Mouse (Mus musculus) kidney, embryonic 16.5 days (tissue): ENCODE results near the gene Calr3. TPM values are rescaled to one million over a fixed set of nuclear protein-coding genes. Genes with fewer than 3 reads are reported as not detected.

ENCODE experiments used
- ATAC-seq: fragments of 200-750 bp; cut with Nextera tagmentation; 2 replicates; pipeline ENCODE4 v1.8.0; 2017; ENCODE audit warnings: moderate TSS enrichment; ENCODE audit not compliant: low FRiP score, low TSS enrichment
- H3K27ac ChIP-seq: fragments of 300-500 bp; sonication (generic); 2 replicates; pipeline ENCODE4 v1.5.1; 2014; ENCODE audit warnings: low read length
- H3K27me3 ChIP-seq: fragments of 300-500 bp; sonication (generic); 2 replicates; pipeline ENCODE4 v1.6.1; 2014; ENCODE audit warnings: low read length, control low read depth, mixed read lengths; ENCODE audit not compliant: insufficient read depth
- H3K36me3 ChIP-seq: fragments of 300-500 bp; sonication (generic); 2 replicates; pipeline ENCODE4 v1.6.1; 2014; ENCODE audit warnings: low read length, control low read depth, mixed read lengths; ENCODE audit not compliant: insufficient read depth
- H3K4me1 ChIP-seq: fragments of 300-500 bp; sonication (generic); 2 replicates; pipeline ENCODE4 v1.6.1; 2014; ENCODE audit warnings: low read length, control low read depth, mixed read lengths; ENCODE audit not compliant: insufficient read depth
- H3K4me2 ChIP-seq: fragments of 300-500 bp; sonication (generic); replicated peaks from 2 replicates; pipeline ENCODE4 v1.6.1; 2014; ENCODE audit warnings: low read depth, low read length
- H3K4me3 ChIP-seq: fragments of 300-500 bp; sonication (generic); 2 replicates; pipeline ENCODE4 v1.5.1; 2014; ENCODE audit warnings: mild to moderate bottlenecking, low read length
- H3K9ac ChIP-seq: fragments of 300-500 bp; sonication (generic); replicated peaks from 2 replicates; pipeline ENCODE4 v1.6.1; 2014; ENCODE audit warnings: low read length
- H3K9me3 ChIP-seq: fragments of 300-500 bp; sonication (generic); 2 replicates; pipeline ENCODE4 v1.6.1; 2016; ENCODE audit warnings: low read length, control low read depth
- WGBS: fragments of 180-500 bp; shearing (Covaris S2); extraction: QIAGEN DNeasy Blood & Tissue Kit; methylation state at CpG from one replicate; pipeline ENCODE4 v1.1.7; 2014; 5-methylcytosine and 5-hydroxymethylcytosine counted together
- polyA plus RNA-seq: library from polyadenylated mRNA; unstranded; fragments of >200 nt; fragmentation: Nextera tagmentation; extraction: Ambion mirVana; gene quantifications from 2 replicates; pipeline ENCODE4 v1.2.1, GENCODE M21; 2015

Calr3 gene
- polyA plus RNA-seq, 1 experiment from 2014 or later, result 2.0 TPM

DNA sequence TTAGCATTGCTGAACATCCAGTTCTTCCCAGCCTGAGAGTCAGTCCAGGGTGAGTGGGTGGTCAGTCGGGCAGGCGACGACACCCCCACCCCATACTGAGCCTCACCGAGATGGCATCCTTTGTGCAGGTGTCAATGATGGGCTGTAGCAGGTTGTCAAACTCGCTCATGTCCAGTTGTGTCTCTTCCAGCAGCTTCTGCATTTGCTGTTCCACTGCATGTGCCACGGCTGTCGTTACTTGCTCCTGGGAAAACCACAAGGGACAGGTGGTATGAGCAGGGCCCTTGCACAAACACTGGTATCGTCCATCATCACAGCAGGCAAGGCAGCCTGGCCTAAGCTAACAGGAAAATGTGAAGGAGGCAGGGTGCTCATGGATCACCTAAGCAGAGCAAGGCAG, 26.3 kb upstream of the Calr3 start:
- Histone ChIP-seq H3K9ac (no peak overlapping the region), H3K4me2 (no peak overlapping the region), H3K27me3 (no peaks in the 10 kb centered on the region), H3K9me3 (no peaks in the 10 kb centered on the region), H3K27ac (no peak overlapping the region), H3K4me1 (peaks cover 6% of the 10 kb centered on the region; the same call in 1 of the 2 replicates), H3K36me3 (peaks cover 77% of the 10 kb centered on the region), H3K4me3 (no peak overlapping the region)
- WGBS, result 91% methylated on average over 8 of the region's 8 CpGs
- ATAC-seq, result no peak

DNA sequence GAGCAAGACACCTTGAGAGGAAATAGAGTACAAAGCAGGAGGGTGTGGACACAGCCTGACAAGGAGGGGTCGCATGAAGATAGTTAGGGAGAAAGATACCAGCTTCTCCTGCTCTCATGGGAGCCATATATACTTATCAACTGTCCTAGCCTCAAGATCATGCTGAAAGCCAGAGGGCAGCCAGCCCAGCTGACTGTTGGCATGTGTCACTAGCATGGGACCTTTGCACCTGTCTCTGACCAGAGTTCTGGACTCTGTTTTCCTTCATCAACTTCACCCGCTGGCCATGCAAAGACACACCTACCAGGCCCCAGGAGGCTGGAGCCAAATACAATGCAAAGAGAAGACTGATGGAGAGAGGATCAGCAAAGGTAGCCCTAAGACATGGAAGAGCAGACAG, 25.6 kb upstream of the Calr3 start:
- no peak overlapping the region for H3K4me2 ChIP-seq
- peaks cover 83% of the 10 kb centered on the region for H3K36me3 ChIP-seq
- WGBS, result 91% methylated on average over 2 of the region's 2 CpGs
- no peak overlapping the region for H3K27ac ChIP-seq
- H3K4me1 ChIP-seq, result peaks cover 6% of the 10 kb centered on the region; the same call in 1 of the 2 replicates
- no peaks in the 10 kb centered on the region for H3K27me3 ChIP-seq
- no peaks in the 10 kb centered on the region for H3K9me3 ChIP-seq
- no peak for ATAC-seq
- H3K9ac ChIP-seq, result no peak overlapping the region
- H3K4me3 ChIP-seq, result no peak overlapping the region

DNA sequence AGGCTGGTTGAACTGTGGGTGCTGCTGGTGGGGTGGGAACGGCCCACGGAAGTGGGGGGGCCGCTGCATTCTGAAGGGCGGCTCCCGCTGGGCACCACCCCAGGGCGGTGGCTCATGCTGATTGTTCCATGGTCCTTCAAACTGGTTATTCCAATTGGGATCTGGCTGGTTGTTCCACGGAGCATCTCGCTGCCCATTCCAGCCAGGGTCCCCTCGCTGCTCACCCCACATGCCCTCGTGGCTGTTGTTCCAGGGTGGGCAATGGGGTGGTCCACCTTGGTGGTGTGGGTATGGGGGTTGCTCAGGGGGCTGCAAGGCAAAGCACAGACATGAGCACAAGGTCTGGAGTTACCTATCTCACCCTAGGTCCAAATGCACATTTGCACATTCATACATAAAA, 20.5 kb upstream of the Calr3 start:
- Histone ChIP-seq H3K9ac (no peak overlapping the region), H3K36me3 (peaks cover 97% of the 10 kb centered on the region), H3K4me1 (no peaks in the 10 kb centered on the region), H3K27ac (no peak overlapping the region), H3K27me3 (no peaks in the 10 kb centered on the region), H3K4me2 (no peak overlapping the region), H3K9me3 (no peaks in the 10 kb centered on the region), H3K4me3 (no peak overlapping the region)
- WGBS, result 89% methylated on average over 6 of the region's 10 CpGs
- no peak for ATAC-seq

DNA sequence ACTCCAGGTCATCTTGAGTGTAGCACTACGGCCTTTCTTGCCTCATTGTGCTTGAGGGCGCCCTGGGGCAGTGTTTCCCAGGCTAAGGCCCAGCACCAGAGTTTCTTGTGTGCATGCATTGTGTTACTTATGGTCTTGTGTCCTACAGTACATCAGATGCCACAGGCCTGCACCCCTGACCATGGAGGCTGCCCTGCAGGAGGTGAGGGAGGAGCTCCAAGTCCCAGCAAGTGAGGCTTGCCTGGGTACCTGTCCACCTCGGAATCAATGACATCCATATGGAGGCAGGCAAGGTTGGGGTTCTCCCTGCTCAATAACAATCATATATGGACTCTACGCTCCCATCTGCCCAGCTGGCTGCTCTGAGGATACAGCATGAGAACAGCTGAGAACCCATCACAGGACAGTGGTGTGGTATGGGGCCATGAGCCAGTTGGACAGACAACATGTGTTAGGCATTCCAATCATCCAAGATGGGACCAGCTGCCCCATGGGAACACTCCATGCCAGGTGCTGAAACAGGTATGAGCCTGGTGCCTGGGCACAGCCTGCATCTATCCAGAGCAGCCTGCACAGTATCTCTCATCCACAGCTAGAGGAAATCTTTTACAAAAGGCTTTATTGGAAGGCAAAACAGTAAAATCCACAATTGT, 16.3 kb upstream of the Calr3 start:
- no peaks in the 10 kb centered on the region for H3K9me3 ChIP-seq
- H3K4me2 ChIP-seq, result no peak overlapping the region
- WGBS, result 89% methylated on average over 4 of the region's 4 CpGs
- no peak overlapping the region for H3K9ac ChIP-seq
- H3K27ac ChIP-seq, result no peak overlapping the region
- H3K27me3 ChIP-seq, result no peaks in the 10 kb centered on the region
- no peaks in the 10 kb centered on the region for H3K4me1 ChIP-seq
- no peak overlapping the region for H3K4me3 ChIP-seq
- ATAC-seq, result no peak
- H3K36me3 ChIP-seq, result peaks cover 77% of the 10 kb centered on the region

DNA sequence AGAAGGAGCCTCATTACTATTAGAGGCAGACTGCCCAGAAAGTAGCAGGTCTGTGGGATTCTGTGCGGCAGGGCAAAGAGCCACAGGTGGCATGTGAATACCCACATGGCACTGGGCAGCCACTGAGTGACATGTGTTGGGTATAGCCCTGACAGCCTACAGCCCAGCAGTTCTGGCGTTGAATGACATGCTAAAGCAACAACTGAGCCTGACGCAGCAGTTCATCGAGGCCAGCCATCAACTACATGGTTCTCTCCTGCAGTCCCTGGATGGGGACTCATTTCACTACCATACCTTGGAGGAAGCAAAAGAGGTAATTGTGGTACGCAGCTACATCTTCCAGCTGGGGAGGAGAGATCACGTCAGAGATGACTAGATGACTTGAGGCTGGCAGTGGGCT, 14.8 kb upstream of the Calr3 start:
- 90% methylated on average over 6 of the region's 6 CpGs for WGBS

DNA sequence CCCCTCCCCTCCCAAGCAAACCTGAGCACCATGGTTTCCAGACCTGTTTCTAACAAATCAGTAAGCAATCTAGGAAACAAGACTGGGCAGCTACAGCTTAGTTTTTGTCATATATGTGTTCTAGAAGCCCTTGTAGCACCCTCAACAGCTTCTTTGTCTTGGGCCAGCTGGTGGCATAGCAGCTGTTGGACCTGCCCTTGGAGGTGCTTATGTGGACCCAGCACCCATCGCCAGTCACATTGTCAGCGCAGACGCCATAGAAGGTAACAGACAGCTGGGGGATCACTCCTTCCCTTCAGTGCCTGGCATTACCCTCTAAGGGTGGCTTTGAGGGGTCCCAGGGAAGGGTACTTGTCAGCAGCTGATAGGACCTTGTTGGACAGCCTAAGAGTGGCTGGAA, 14.1 kb upstream of the Calr3 start:
- H3K27ac ChIP-seq, result no peak overlapping the region
- no peak overlapping the region for H3K4me3 ChIP-seq
- no peak overlapping the region for H3K4me2 ChIP-seq
- H3K27me3 ChIP-seq, result no peaks in the 10 kb centered on the region
- no peaks in the 10 kb centered on the region for H3K4me1 ChIP-seq
- peaks cover 6% of the 10 kb centered on the region for H3K9me3 ChIP-seq
- no peak overlapping the region for H3K9ac ChIP-seq
- H3K36me3 ChIP-seq, result peaks cover 77% of the 10 kb centered on the region
- WGBS, result 91% methylated on average over 3 of the region's 3 CpGs
- no peak for ATAC-seq

More for the DNA sequence above, 14.8 kb upstream of the Calr3 start:
- H3K27ac ChIP-seq, result no peak overlapping the region
- ATAC-seq, result no peak
- no peak overlapping the region for H3K4me3 ChIP-seq
- H3K36me3 ChIP-seq, result peaks cover 78% of the 10 kb centered on the region
- H3K27me3 ChIP-seq, result no peaks in the 10 kb centered on the region
- H3K4me2 ChIP-seq, result no peak overlapping the region
- H3K4me1 ChIP-seq, result no peaks in the 10 kb centered on the region
- peaks cover 6% of the 10 kb centered on the region for H3K9me3 ChIP-seq
- H3K9ac ChIP-seq, result no peak overlapping the region

DNA sequence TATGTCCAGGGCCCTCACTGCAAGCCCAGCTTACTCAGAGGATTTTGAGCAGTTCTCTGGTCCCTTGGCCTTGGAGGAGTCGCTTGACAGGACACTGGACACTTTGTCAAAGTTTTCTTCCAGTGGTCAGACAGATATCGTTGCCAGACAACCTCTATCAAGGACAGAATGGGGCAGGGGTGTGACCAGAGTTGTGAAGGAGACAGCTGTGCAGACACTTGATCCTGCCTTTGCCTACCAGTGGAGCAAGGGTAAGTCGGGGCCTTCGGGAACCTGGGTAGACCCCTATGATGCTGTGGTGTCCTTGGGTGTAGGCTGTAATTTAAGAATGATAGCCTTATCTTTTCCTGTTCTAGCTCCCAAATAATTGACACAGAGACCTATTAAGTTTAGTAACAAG, 11.6 kb upstream of the Calr3 start:
- 86% methylated on average over 4 of the region's 4 CpGs for WGBS
- peaks cover 64% of the 10 kb centered on the region for H3K36me3 ChIP-seq
- H3K27ac ChIP-seq, result no peak overlapping the region

DNA sequence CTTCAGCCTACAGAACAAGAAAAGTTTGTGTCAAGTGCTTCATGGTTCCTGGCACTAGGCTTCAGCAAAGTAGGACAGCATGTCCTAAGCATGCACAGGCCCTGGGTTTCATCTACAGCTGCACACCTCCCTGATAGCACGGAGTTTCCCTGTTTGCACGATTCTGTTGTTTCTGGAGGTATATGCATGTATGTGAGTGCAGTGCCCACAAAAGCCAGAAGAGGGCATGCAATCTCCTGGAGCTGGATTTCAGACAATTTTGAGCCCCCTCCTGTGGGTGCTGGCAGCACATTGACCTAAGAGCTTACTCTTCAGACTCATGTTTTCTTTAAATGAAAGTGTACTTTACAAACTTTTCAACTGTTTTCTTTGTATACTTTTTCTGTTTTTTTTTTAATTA, 10.2 kb upstream of the Calr3 start:
- Histone ChIP-seq H3K4me3 (no peak overlapping the region), H3K36me3 (peaks cover 60% of the 10 kb centered on the region), H3K9me3 (peaks cover 6% of the 10 kb centered on the region), H3K9ac (no peak overlapping the region), H3K27ac (no peak overlapping the region), H3K27me3 (no peaks in the 10 kb centered on the region), H3K4me2 (no peak overlapping the region), H3K4me1 (no peaks in the 10 kb centered on the region)
- ATAC-seq, result no peak
- WGBS, result 100% methylated on average over 2 of the region's 2 CpGs

More for the DNA sequence above, 11.6 kb upstream of the Calr3 start:
- no peak overlapping the region for H3K4me3 ChIP-seq
- no peaks in the 10 kb centered on the region for H3K27me3 ChIP-seq
- H3K4me2 ChIP-seq, result no peak overlapping the region
- no peaks in the 10 kb centered on the region for H3K4me1 ChIP-seq
- ATAC-seq, result no peak
- H3K9me3 ChIP-seq, result peaks cover 6% of the 10 kb centered on the region
- H3K9ac ChIP-seq, result no peak overlapping the region

DNA sequence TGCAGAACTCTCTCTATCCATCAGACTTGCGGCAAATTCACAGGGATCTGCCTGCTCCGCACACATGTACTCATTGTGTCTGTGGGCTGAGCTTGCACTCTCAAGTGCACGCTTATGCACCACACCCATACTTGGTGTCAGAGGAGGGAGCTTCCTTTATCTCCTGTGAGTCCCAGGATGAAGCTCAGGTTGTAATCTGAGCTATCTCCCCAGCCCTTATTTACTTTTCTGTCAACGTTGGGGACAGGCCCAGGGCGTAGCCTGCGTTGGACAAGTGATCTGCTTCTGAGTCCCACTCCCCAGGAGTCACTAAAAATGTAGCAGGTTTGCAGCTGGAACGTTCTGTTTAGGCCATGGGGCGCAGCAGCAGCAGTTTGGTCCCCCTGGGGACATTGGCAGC, 7.8 kb upstream of the Calr3 start:
- ATAC-seq, result no peak
- Histone ChIP-seq H3K27ac (no peak overlapping the region), H3K9me3 (peaks cover 6% of the 10 kb centered on the region), H3K4me3 (no peak overlapping the region), H3K4me2 (no peak overlapping the region), H3K27me3 (no peaks in the 10 kb centered on the region), H3K9ac (no peak overlapping the region), H3K36me3 (peaks cover 58% of the 10 kb centered on the region), H3K4me1 (no peaks in the 10 kb centered on the region)
- WGBS, result 74% methylated on average over 8 of the region's 8 CpGs

DNA sequence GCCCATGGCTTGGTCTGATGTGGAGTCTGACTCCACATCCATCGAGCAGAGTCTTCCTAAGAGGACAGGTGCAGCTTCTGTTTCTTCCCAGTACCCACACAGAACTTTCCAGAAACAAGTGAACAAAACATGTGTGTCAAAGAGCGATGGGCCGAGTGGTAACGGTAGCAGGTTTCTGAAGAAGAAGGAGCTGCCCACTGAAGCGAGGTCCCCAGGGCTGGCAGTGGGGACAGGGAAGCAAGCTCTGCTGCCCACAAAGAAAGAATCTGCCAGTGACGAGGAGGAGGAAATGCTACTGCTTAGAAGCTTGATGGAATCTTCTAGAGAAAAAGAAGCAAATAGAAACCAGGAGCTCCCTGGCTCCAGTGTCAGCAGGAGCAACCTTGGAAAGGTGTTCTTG, 1.4 kb upstream of the Calr3 start:
- peaks cover 5% of the 10 kb centered on the region; the same call in 1 of the 2 replicates for H3K4me1 ChIP-seq
- H3K9me3 ChIP-seq, result no peaks in the 10 kb centered on the region
- no peak overlapping the region for H3K9ac ChIP-seq
- 86% methylated on average over 6 of the region's 6 CpGs for WGBS
- H3K36me3 ChIP-seq, result peaks cover 21% of the 10 kb centered on the region
- no peak overlapping the region for H3K4me3 ChIP-seq
- no peak for ATAC-seq
- H3K27me3 ChIP-seq, result no peaks in the 10 kb centered on the region
- no peak overlapping the region for H3K27ac ChIP-seq
- H3K4me2 ChIP-seq, result no peak overlapping the region
